Mouse (Mus musculus) cerebellum, adult 18-20 months (tissue): ENCODE data around the gene Rgs7bp.

Source experiments
- DNase-seq, 2 experiments: peaks; one replicate each; pipeline ENCODE4 v3.0.0; 2021

Rgs7bp gene

DNA sequence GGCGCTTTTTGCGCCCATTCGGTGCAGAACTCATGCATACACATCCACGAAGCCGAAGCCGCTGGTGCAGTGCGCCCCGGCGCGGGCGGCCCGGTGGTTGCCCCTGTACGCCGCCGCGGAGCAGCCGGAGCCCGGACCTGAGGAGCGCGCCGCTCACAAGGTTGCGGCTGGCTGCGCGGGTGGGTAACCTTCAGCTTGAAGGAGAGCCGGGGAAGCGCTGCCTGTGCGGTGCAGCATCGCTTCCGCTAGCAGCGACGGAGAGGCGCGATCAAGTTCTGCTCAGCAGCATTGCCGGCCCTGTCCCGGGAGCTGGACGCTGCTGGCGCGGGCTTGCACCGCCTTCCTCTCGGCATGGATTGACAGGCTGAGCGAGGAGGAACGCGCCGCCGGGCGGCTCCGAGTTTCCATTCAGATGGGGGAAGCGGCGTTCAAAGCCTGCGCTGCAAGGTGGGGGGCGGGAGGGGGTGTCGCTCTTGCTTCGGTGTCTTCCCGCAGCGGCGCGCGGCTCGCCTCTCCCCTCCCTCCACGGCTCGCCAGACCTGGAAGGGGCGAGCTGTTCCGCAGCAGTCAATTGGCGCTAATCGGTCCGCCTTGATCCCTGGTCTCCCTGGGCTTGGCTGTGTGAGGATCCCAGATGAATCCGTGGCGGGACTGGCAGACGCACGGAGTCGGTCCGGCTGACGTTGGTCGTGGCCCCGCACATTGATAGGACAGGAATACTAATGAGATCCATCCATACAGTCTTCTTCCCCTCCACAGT, at the start of gene Rgs7bp:
TSS of gene Rgs7bp (minus strand) at position 750 of the 760 bp plus-strand sequence.
- peak; percentile 84 to 87 for DNase-seq

GRCm38 (mm10) chr13:105104385-105104784, 49.7 kb upstream of the Rgs7bp start:
- no peak for DNase-seq

DNA sequence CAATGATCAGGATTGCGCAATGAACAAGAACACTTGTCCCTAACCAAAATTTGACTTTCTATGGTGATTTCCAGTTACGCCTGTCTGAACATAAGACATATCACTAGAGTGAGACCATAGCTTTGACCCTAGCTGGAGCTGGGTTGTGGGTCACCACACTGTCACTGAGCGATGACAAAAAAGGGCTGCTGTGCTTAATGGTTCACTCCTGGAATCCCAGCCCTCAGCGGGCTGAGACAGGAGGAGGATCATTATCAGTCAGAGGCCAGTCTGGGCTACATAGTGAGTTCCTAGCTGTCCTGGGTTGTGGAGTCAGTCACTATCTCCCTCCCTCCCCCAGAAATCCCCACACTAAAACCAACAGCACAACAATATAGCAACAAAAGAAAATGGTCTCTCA, 46.0 kb upstream of the Rgs7bp start:
- no peak for DNase-seq

GRCm38 (mm10) chr13:105096316-105096715, 41.6 kb upstream of the Rgs7bp start:
- DNase-seq, result no peak

- DNase-seq, result no peak
Measured at GRCm38 (mm10) chr13:105089276-105089675, 34.5 kb upstream of the Rgs7bp start.

DNA sequence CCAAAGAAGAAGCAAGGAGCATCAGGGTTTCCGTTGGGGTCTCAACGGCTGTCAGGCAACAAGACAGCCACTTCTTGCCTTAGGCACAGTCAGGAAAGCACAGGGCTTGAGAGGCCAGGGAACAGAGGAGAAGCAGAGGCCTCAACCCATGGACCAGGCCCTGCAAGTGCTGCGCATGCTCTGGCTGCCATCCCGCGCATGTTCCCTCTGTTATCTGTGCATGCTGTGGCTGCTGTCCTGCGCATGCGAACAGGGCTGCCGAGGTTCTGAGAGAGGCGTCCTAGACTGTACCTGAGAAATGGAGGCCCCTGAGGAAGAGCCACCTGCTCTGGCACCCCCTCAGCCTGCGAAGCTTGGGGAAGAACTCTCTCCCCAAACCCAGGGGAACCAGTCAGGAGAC, 27.1 kb upstream of the Rgs7bp start, which contains the start of gene 4933425L06Rik:
TSS of gene 4933425L06Rik (plus strand) at position 261 of the 400 bp plus-strand sequence.
- no peak for DNase-seq

GRCm38 (mm10) chr13:105066890-105067845, 12.4 kb upstream of the Rgs7bp start:
- no peak for DNase-seq

DNA sequence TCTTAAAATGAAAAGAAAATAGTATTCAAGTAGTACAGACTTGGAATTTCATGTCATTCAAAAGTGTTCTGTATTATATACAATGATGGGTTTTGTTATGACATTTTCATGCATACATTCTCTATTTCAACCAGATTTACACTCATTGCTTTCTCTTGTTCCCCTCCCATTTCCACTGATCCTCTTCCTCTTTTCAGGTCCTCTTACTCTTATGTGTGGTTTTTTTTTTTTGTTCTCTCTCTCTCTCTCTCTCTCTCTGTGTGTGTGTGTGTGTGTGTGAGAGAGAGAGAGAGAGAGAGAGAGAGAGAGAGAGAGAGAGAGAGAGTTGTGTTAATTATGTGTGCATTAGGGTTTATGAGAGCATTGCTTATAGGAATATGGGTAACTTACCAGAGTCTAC, 11.4 kb upstream of the Rgs7bp start:
- no peak for DNase-seq

DNA sequence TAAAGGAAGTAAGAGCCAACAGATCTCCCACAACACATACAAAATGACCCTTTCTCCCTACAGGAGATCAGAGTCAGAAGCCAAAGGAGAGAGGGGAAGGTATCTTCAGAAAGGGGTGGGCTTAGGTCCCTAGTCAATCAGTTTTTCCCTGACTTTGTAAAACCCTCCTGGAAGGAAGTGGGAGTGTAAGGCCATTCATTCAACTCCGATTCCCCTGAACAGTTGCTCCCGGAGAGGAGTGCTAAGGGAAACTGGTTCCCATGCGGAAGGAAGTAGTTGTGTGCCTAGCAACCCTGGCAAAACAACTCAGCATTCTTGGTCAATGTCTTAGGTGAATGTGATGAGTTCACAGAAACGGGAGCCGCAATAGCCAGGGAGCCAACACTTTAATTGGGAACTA, 644 bp upstream of the Rgs7bp start:
- no peak for DNase-seq

GRCm38 (mm10) chr13:105054941-105055309, 195 bp upstream of the Rgs7bp start:
- DNase-seq, result no peak

DNA sequence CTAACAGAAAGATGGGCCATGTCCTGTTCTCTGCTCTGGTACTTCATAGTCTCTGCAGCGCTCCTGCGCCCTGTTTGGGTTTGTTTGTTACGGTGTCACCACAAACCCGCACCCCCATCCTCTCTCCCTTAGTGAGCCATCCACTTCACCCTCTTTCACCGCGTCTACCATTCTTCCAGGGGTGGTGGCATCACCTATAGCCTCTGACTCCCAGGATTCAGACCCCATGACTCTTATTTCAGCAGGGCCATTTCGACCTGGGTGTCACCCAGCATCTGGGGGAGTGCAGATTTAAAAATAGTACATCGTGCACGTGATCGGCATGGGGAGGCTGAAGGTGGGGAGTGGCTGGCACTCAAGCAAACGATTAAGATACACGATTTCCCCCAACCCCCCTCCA, 1.1 kb downstream of the Rgs7bp start:
- DNase-seq, result peak; percentile 52 to 61

- peak in 1 of 2 experiments; percentile 22 for DNase-seq
Measured at GRCm38 (mm10) chr13:105051432-105051831, 3.3 kb downstream of the Rgs7bp start.

GRCm38 (mm10) chr13:105048662-105049061, 6.1 kb downstream of the Rgs7bp start:
- peak in 1 of 2 experiments; percentile 37 for DNase-seq

- DNase-seq, result peak in 1 of 2 experiments; percentile 37
Measured at GRCm38 (mm10) chr13:105047377-105047776, 7.4 kb downstream of the Rgs7bp start.

DNA sequence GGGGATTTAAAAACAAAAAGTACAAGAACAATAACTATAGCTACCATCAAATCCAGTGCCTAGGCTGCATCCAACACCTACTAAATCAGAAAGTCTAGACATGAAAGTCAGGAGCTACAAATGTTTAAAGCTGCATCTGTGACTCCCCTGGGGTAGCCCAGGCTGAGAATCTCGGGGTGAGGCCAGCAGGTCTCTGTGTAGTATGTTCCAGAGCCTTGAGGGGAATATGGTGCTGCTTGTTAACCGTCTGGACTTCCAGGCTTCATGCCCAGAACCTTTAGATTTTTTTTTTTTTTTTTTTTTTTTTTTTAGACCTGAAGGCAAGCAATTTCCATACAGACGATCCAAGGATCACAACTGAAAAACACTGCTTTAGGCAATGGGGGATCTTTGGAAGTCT, 10.8 kb downstream of the Rgs7bp start:
- DNase-seq, result peak; percentile 39 to 45

DNA sequence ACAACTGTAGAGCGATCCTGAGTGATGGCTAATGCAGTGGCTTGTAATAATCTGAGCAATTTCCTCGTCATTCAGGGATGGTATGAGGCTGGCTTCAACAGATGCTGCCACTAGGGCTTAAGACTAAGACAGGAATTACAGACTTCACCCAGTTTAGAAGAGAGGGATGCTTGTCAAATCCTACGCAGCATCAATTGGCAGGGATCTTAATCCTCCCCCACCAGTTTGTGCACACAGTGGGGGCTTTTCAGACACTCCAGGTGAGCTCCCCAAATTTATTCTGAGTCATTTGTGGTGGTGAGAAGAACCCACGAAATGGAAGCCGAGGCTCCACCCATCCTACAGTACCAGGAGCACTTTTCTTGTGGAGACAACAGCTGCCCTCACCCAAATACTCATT, 16.4 kb downstream of the Rgs7bp start:
- no peak for DNase-seq

- DNase-seq, result no peak
Measured at GRCm38 (mm10) chr13:105037816-105038215, 16.9 kb downstream of the Rgs7bp start.

DNA sequence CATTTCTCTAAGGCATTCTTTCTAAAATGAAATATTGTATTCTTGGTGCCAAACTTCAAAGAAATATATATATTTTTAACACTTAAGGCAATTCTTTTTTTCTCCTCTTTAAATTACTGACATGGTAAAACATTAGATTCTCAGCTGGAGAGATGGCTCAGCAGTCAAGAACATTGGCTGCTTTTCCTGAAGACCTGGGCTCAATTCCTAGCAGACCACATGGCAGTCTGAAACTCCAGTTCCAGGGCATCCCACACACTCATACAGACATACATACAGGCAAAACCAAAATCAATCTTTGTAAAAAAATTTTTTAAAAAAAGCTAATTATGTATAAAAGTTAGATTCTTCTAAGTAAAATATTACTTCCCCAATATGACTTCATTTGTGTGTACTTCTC, 22.8 kb downstream of the Rgs7bp start:
- no peak for DNase-seq

GRCm38 (mm10) chr13:105028276-105028675, 26.5 kb downstream of the Rgs7bp start:
- no peak for DNase-seq

DNA sequence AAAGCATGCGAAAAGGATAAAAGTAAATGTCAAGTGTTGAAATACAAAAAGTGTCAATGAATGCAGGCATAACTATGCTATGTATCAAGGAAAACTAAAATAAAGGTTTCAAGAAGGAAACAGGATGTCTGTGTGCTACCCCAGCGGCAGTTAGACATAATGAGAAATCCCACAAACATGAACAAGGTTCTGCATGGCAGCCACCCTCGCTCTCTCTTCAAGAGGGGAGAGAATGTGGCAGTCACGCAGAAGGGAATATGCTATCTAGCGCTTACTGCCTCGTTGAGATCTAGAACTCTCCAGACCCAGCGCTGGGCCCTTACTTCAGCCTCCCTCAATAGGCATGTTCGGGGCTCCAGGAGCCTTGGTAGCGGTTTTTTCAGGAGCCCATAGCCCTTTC, 38.2 kb downstream of the Rgs7bp start:
- no peak for DNase-seq

GRCm38 (mm10) chr13:105015710-105016404, 38.9 kb downstream of the Rgs7bp start:
- no peak for DNase-seq

GRCm38 (mm10) chr13:105011300-105011699, 43.4 kb downstream of the Rgs7bp start:
- DNase-seq, result no peak

GRCm38 (mm10) chr13:105008891-105009290, 45.8 kb downstream of the Rgs7bp start:
- no peak for DNase-seq
